Mouse (Mus musculus): ENCODE data around the gene Ppa1.

Gene Ppa1

DNA sequence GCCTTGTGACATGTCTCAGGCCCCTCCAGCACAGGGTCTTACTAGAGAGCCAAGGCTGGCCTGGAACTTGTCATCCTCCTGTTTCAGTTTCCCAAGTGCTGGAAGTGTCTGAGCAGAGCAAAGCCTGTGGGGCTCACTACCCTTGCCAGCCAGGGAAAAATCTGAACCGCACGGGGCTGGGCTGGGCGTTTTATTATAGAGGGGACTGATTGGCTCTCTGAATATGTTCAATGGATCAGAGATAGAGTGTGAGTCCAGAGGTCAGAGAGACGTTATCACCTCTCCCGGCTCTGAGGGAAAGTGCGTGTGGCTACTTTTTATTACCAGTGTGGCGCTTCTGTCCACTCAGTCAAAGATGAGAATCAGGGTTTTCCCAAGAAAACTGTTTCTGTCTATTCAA is 1.8 kb upstream of the Ppa1 start:
- DNase-seq (ENCODE audit: low read depth, low spot score): no peak

DNA sequence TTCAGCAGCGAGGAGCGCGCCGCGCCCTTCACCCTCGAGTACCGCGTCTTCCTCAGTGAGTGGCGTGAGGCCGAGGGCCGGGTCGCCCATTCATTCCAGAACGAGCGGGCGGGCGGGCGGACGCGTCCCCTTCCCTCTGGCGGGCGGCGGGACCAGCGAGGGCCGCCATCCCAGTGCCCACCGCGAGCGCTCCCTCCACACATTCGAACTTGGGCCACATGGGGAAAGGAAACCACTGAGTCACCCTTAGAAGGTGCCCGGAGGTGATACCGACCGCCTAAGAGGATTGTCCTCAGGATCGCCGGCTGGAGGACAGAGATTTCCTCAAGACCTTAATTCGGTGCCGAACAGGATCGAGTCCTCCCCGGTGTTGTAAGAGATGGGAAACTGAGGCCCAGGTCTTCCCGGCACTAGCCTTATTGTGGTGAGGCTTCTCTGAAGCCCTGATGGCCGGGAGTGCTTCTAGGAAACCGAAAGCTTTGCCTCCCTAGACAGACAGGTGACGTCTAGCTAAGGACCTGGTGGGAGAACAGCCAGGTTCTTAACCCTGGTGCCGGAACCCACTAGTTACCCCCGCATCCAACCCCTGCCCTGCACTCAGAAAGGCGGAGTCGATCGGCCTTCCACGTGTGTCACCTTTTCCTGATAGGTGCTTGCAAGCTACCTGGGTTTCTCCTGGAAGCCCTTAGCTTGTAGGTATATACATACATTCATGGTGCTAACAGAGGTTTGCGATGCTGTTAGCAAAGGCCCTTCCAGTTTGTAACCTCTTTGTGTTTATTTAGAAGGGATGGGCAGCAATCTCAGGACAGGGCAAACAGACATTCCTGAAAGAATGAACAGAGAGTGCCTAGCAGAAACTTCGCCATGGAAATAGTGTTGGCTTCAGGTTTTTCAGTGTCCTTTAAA is 639 bp downstream of the Ppa1 start:
- DNase-seq (ENCODE audit: low read depth, low spot score): no peak

DNA sequence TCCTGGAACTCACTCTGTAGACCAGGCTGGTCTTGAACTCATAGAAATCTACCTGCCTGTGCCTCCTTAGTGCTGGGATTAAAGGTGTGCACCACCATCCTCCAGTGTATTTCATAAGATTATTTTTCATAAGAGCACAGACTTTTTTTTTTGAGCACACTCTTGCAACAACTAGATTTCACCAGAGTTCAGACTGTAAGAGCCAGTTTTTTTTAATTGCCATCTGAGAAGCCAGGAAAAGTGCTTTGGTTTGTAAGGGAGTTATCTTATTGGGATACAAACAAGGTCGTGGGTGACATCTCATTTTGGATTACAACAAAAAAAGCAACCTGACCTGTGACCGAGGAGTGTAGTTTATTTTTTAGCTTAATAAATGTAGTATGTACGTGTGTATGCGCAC is 5.8 kb downstream of the Ppa1 start:
- no peak for DNase-seq (ENCODE audit: low read depth, low spot score)

DNA sequence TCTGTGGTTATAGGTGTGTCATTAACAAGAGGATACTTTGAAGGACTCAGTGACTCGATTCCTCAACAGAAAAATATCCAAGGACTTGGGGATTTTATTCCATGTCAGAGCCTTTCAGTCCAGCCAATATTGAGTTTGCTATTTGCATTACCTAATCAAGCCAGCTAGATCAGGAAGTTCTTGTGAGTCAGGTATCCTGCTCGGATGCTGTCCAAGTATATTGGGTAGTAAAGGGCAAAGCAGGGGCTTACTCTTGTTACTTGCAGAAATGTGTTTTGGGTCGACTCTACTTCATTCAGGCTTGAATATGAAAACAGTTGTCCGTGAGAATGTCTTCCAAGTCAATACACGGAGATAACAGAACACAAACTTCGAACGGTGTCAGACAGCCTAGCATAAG is 6.3 kb downstream of the Ppa1 start:
- DNase-seq (ENCODE audit: low read depth, low spot score): no peak

DNA sequence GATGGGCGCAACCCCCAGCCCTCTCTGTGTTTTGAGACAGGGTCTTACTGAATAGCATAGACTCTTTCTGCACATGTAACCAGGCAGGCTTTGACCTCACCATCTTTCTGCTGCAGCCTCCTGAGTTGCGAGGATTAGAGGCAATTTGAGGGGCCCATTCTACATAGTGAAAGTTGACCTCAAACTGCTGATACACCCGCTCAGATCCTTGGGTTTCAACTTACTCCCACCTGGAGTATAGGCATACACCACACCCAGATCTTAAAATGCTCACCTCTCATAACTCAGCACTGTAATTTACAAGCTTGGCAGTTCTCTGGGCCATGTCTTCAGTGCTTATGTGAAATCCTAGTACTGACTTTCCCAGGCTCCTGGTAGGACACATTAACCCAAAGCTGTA is 6.8 kb downstream of the Ppa1 start:
- no peak for DNase-seq (ENCODE audit: low read depth, low spot score)

DNA sequence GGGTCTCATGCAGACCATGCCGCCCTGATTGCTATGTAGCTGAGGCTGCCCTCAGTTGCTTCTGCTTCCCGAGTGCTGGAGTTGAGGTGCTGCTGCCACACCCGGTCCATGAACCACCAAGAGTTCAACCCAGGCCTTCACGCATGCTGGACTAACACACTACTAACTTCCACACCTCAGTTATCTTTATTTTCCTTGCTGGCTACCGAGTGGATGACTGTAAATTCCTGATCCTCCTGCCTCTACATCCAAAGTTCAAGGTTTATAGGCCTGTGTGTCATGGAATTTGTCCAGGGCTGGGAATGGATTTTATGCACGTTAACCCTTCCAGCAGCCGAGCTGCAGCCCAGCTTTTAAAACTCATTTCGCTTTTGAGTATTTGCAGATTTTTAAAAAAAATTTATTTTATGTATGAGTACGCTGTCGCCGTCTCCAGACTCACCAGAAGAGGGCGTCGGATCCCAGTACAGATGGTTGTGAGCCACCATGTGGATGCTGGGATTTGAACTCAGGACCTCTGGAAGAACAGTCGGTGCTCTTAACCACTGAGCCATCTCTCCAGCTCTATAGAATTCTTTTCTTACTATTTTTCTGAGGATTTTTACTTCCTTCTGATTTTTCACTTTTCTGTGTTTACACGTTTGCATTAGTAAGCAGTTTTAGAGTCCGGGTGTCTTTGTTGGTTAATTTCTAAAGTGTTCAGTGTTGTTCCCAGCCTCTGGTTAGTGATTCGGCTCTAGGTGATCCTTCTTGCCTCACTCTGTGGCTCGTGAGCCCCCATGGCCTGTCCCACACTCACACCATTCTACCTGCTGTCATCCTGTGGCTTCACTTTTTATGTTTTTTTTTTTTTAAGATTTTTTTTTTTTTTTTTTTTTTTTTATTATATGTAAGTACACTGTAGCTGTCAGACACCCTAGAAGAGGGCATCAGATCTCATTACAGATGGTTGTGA is 8.9 kb downstream of the Ppa1 start:
- DNase-seq (ENCODE audit: low read depth, low spot score): no peak

DNA sequence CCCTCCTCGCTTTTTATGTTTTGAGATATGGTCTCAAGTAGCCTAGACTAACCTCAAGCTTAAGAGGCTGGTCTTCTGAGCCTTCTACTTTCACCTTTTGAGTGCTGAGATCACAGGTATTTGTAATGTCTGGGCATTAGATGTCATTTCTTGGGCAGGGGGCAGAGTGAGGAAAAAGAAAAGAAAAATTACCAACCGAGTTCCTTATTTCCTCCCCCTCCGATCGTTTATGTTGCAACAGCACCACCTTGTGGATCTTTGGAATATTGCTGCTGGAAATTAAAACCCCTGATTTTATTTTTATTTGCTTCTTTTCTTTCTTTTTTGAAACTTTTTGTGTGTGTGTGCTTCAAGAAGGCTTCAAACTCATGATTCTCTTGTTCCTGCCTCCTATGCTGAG is 9.6 kb downstream of the Ppa1 start:
- no peak for DNase-seq (ENCODE audit: low read depth, low spot score)

DNA sequence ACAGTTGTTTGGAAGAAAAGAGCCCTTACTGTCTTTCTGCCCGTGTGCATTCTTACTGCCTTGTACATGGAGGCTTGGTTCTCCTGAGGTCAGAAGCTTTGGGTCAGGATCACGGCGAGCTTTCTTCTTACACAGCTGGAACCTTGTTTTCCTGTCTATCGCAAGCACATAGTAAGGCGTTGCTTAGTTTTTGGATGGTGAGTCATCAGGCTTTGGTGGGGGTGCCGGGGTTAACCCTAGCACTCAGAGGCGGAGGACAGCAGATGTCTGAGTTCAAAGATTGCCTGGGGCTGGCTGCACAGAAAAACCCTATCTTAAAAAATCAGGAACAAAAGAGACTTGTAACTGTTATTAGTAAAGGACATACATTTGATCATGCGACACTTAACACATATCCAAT is 13.5 kb downstream of the Ppa1 start:
- DNase-seq (ENCODE audit: low read depth, low spot score): no peak

DNA sequence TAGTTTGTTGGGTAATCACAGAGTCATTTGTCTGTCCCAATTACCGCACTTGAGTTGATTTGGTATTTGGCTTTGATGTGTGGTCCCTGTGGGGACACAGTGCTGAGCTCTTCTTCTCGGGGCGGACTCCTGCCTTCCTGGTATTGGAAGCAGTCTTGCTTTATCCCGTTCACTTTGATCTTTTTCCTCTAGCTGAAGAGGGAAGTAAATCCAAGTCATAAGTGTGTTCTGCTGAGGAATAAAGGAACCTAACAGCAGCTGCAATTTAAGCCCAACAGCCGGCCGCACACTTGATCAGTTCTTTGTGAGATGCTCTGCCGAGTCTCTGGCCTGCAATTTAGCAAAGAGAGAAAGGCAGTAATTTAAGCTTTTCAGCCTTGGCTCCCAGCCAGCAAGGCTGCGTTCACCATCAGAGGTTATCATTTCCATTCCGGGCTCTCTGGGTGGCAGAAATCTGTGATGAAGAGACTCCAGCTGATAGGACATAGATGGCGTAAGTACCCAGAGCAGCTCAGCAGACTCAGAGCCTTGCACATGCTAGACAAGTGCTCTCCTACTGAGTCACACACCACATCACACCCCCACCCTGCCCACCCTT is 14.1 kb downstream of the Ppa1 start:
- peak; percentile 49 for DNase-seq (ENCODE audit: low read depth, low spot score)

DNA sequence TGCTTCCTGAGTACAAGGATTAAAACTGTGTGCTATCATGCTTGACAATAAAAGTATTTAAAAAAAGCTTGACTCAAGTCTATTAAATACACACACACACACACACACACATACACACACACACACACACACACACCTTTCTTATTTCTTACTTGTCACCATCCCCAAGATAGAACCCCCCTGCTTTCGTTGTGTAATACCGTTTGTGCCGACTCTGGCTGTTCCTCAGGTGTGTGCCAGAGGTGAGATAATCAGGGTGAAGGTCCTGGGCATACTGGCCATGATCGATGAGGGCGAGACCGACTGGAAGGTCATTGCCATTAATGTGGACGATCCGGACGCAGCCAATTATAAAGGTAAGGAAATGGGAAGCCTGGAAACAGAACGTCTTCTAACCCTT is 16.8 kb downstream of the Ppa1 start:
- no peak for DNase-seq (ENCODE audit: low read depth, low spot score)

DNA sequence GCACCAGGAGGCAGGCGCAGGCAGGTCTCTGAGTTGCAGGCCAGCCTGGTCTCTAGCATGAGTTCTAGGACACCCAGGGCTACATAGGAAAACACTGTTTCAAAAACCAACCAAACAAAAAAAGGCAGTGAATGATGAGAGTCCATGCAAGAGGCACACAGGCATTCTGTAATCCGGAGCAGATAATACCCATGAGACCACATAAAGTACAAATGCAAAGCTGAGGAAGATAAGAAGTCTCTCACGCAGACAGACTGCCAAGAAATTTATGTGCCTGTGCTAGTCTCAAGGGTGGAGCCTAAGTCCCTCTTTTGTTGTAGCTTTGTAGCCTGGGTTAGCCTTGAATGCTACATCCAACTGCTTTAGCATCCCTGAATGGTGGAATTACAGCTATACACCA is 17.3 kb downstream of the Ppa1 start:
- DNase-seq (ENCODE audit: low read depth, low spot score): no peak

DNA sequence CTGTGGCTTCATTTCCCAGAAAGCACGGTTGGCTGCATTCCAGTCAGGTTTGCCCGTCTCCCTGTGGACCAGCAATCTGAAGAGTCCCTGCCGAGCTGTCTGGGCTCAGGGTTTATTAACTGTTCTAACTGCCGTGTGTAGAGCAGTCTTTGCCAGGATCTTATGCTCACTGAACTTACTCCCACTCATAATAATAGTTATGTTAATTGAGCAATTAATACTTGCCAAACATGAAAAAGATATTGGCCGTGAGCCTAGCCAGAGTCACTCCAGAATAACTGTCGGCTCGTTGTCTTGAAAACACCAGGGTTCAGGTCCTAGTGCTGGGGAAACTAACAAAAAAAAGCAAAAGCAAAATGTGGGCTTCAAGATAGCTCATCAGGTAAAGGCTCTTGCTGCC is 20.9 kb downstream of the Ppa1 start:
- no peak for DNase-seq (ENCODE audit: low read depth, low spot score)

DNA sequence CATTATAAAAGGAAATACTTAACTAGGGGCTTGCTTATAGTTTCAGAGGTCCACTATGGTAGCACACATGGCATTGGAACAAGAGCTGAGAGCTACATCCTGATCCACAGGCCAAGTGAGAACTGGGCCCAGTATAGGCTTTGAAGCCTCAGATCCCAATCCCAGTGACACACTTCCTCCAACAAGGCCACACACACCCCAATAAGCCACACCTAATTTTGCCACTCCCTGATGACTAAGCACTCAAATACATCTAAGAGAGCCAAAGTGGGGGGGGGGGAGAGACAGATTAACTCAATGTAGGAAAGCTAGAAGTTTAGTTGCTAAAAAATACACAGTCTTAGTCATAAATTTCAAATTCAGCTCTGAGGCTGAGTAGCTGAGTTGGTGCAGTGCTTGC is 21.5 kb downstream of the Ppa1 start:
- DNase-seq (ENCODE audit: low read depth, low spot score): no peak

DNA sequence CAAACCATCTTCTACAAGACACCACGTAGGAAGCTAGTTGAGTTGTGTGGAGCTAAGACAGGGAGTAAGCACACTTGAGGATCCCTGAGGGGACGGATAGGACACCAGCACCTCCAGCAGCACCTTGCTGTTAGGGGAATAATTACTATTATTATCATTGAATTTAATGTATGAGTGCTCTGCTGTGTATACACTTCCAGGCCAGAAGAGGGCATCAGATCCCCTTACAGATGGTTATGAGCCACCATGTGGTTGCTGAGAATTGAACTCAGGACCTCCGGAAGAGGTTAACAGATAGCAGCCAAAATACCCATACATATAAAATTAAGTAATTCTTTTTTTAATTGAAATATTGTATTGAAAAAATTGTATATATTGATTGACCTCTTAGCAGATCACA is 22.4 kb downstream of the Ppa1 start:
- DNase-seq (ENCODE audit: low read depth, low spot score): no peak

DNA sequence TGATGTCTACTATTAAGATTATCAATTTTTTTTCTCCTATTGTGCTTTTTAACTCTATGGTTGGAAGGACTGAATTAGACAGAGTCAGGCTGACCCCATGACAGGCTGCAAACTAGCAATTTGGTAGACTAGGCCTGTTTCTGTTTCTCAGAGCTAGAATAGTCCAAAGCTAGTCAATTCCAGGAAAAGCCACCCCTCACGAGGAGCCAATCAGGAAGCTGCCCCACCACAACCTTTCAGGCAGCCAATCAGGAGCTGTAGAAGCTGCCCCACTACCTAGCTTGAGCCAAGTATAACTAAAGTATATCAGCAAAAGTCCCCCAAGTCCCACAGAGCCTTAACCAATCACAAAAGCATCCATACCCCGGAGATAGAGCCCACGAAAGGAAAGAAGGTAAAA is 27.6 kb downstream of the Ppa1 start:
- DNase-seq (ENCODE audit: low read depth, low spot score): no peak

DNA sequence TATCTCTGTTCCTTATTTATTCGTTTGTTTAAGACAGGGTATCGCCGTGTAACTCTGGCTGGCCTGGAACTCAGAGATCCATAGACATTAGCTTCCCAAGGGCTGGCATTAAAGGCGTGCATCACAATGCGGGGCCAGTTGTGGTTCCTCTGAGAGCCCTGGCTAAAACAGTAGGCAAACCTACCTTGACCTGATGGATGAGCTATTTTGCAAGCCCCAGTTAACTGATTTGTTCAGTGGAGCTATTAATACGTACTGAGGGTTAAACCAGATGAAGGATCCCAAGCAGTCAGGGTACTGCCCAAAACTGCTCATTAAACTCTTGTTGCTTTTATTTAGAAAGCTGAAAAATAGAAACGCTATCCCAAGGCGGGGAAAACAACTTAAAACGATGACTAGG is 31.2 kb downstream of the Ppa1 start:
- DNase-seq (ENCODE audit: low read depth, low spot score): no peak

DNA sequence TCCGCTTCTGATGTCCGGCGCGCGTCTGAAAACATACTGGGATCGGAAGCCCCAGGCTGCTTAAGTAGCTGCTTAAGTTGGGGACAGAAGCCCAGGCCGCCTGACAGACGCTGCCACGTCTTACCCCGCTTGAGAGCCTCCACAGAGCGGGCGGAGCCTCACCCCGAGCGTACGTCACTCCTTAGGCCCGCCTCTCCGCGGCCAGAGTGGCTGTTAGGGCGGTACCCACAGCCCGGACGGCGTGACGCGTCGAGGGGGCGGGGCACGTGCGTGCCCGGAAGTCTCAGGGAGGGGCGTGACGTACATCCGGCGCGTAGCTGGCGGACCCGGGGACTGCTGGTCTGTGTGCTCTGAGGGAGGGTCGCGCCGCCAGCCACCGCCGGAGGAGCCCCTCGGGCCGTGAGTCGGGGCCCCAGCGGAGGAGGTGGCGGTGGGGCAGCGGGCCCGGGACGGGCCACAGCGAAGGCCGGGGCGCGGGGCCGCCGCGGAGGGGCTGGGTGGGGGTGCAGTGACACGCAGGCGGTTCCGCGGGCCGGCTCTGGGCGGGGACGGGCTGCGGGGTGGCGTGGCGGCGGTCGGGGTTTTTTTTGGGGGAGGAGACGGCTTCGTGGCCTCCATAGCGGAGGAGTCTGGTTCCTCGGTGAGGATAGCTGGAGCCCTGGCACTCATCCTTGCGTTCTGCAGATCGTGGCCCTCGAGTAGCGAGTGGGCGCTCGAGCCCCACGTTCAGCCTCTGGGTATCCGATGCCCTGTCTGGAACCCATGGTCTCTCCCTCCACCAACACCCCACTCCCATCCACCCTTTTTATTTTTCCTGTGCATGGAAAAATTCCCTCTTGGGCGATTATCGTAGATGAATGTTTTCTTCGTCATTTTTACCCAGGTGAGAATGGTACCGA is 31.9 kb downstream of the Ppa1 start, which contains the start of gene Sar1a:
TSS of gene Sar1a (plus strand) at position 285 of the 899 bp plus-strand sequence.
- DNase-seq (ENCODE audit: low read depth, low spot score): peak; percentile 95

DNA sequence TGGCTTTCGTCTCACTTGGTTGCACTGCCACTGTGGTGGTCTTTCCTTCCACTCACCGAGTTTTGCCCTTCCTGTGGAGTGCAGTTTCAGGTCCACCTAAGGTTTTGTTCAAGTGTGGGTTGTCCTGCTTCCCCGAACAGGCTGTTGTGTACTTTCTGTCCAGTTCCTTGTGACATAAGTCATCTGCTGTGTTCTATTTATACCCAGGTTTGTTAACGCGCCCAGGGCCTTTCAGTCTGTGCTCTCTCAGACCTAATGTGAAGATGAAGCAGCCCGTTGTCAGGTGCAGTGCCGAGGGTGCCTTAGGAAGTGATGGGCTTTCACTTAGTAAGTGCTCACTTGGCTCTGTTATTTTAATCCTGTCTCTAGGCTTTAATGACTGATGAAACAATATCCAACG is 41.1 kb downstream of the Ppa1 start:
- DNase-seq (ENCODE audit: low read depth, low spot score): no peak

DNA sequence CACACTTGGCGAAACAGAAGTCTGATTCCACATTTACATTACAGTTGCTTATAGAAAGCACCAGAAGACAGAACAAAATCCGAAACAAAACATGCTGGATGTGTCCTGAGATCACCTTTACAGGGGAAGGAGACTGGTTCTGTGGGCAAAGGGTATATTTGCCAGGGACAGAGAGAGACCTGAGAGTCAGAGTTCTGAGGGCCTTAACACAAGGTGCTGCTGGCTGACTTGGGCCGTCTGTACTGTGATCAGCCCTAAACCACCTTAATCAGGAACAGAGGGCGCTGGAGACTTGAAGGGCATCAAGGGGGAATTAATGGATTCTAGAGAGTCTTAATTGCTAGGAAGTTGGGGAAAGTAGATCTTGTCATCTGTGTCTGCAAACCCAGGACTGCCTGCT is 45.2 kb downstream of the Ppa1 start:
- no peak for DNase-seq (ENCODE audit: low read depth, low spot score)

DNA sequence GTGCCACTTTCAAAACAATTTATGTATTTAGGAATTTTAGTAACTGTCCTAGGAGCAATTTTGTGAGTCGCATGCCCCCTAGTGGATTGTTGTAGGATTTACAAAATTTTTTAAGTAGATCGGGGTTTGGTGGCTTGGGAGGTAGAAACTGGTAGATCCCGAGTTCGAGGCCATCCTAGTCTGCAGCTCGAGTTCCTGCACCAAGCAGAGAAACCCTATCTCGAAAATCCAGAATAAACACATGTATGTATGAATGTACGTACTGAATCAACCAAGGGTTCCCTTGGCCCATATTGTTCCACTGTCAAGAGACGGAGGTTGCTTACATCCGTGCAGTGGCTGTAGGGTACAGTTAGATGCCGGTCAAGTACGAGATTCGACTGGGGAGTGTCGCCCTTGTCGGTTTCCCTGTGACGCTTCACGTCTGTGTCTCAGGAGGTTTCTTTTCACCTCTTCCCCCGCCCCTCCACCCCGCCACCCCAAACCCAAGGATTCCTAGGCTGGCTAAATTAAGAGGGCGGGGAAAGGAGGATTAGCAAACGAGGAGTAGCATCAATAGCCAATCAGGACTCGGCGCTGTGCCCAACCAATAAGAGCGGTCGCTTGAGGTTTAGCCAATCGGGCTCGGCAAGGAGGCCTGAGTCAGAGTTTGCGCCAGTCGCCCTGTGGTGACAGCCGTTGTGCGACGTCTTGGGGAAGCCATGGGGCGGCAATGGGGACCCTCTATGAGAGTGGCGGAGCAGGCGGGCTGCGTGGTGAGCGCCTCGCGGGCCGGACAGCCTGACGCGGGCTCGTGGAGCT is 46.7 kb downstream of the Ppa1 start, which contains the start of gene Tysnd1:
TSS of gene Tysnd1 (plus strand) at position 645 of the 801 bp plus-strand sequence.
- DNase-seq (ENCODE audit: low read depth, low spot score): peak; percentile 98
